Mouse (Mus musculus): Measurements from ENCODE around the gene 1110051M20Rik. TPM values are rescaled to one million over a fixed set of nuclear protein-coding genes. Genes with fewer than 3 reads are reported as not detected.
A peak's percentile ranks its signal among the peaks of the same experiment; 100 is the strongest.
"Not testable (repeated sequence)": the region's sequence is repeated elsewhere in the genome, so short reads cannot be mapped to it uniquely, and the experiment has no call there.

Gene 1110051M20Rik
- 98.0 and 98.6 TPM in 2 replicates for polyA plus RNA-seq (2014; fragmentation: Nextera tagmentation; extraction: Ambion mirVana)

- under 1% methylated on average over 19 of the region's 19 CpGs for WGBS
- no peaks in the 10 kb centered on the region for H3K27me3 ChIP-seq (ENCODE audit: control insufficient read depth, insufficient read depth, low read length)
- no peaks in the 10 kb centered on the region for H3K9me3 ChIP-seq (ENCODE audit: control insufficient read depth, low read length)
- peak within 1 kb of the TSS; percentile 69 for H3K4me3 ChIP-seq (ENCODE audit: low read depth, low read length)
- peak; percentile 97 for ATAC-seq (ENCODE audit: low FRiP score)
- H3K4me2 ChIP-seq: peak within 1 kb of the TSS; percentile 67
- H3K27ac ChIP-seq (ENCODE audit: low read depth, low read length): peak within 1 kb of the TSS; percentile 71
- peak within 1 kb of the TSS; percentile 71 for H3K9ac ChIP-seq (ENCODE audit: low read length)
- peak; percentile 98 for DNase-seq (ENCODE audit: low spot score, missing footprints)
- H3K36me3 ChIP-seq (ENCODE audit: control insufficient read depth, insufficient read depth, low read length): no peaks in the 10 kb centered on the region
- H3K4me1 ChIP-seq (ENCODE audit: control insufficient read depth, insufficient read depth, low read length): peaks cover 3% of the 10 kb centered on the region
Measured at GRCm38 (mm10) chr2:91444286-91444892, at the start of gene 1110051M20Rik. Gene 1110051M20Rik, minus strand, starts transcription at chr2:91444704.

GRCm38 (mm10) chr2:91493981-91494380, 49.5 kb upstream of the 1110051M20Rik start:
- no peaks in the 10 kb centered on the region for H3K4me1 ChIP-seq (ENCODE audit: control insufficient read depth, insufficient read depth, low read length)
- ATAC-seq (ENCODE audit: low FRiP score): no peak
- H3K4me3 ChIP-seq (ENCODE audit: low read depth, low read length): no peak overlapping the region
- peaks cover 31% of the 10 kb centered on the region for H3K36me3 ChIP-seq (ENCODE audit: control insufficient read depth, insufficient read depth, low read length)
- no peak overlapping the region for H3K9ac ChIP-seq (ENCODE audit: low read length)
- no peak for DNase-seq (ENCODE audit: low spot score, missing footprints)
- H3K27ac ChIP-seq (ENCODE audit: low read depth, low read length): no peak overlapping the region
- no peaks in the 10 kb centered on the region for H3K27me3 ChIP-seq (ENCODE audit: control insufficient read depth, insufficient read depth, low read length)
- no peaks in the 10 kb centered on the region for H3K9me3 ChIP-seq (ENCODE audit: control insufficient read depth, low read length)
- WGBS: 98% methylated on average over 9 of the region's 9 CpGs
- H3K4me2 ChIP-seq: no peak overlapping the region

- no peak overlapping the region for H3K9ac ChIP-seq (ENCODE audit: low read length)
- no peak overlapping the region for H3K4me2 ChIP-seq
- ATAC-seq (ENCODE audit: low FRiP score) (no peak), DNase-seq (ENCODE audit: low spot score, missing footprints) (no peak)
- peaks cover 35% of the 10 kb centered on the region for H3K36me3 ChIP-seq (ENCODE audit: control insufficient read depth, insufficient read depth, low read length)
- no peaks in the 10 kb centered on the region for H3K27me3 ChIP-seq (ENCODE audit: control insufficient read depth, insufficient read depth, low read length)
- H3K9me3 ChIP-seq (ENCODE audit: control insufficient read depth, low read length): no peaks in the 10 kb centered on the region
- WGBS: 93% methylated on average over 12 of the region's 12 CpGs
- no peak overlapping the region for H3K4me3 ChIP-seq (ENCODE audit: low read depth, low read length)
- no peak overlapping the region for H3K27ac ChIP-seq (ENCODE audit: low read depth, low read length)
- no peaks in the 10 kb centered on the region for H3K4me1 ChIP-seq (ENCODE audit: control insufficient read depth, insufficient read depth, low read length)
Measured at GRCm38 (mm10) chr2:91492071-91492635, 47.6 kb upstream of the 1110051M20Rik start.

GRCm38 (mm10) chr2:91487295-91487694, 42.8 kb upstream of the 1110051M20Rik start:
- H3K4me1 ChIP-seq (ENCODE audit: control insufficient read depth, insufficient read depth, low read length); H3K9me3 ChIP-seq (ENCODE audit: control insufficient read depth, low read length); DNase-seq (ENCODE audit: low spot score, missing footprints); H3K27ac ChIP-seq (ENCODE audit: low read depth, low read length); ATAC-seq (ENCODE audit: low FRiP score); H3K4me3 ChIP-seq (ENCODE audit: low read depth, low read length); H3K4me2 ChIP-seq; H3K27me3 ChIP-seq (ENCODE audit: control insufficient read depth, insufficient read depth, low read length); H3K9ac ChIP-seq (ENCODE audit: low read length): not testable (repeated sequence)
- 100% methylated on average over 1 of the region's 3 CpGs for WGBS
- H3K36me3 ChIP-seq (ENCODE audit: control insufficient read depth, insufficient read depth, low read length): peaks cover 16% of the 10 kb centered on the region

- ATAC-seq (ENCODE audit: low FRiP score) (no peak), DNase-seq (ENCODE audit: low spot score, missing footprints) (no peak)
- Histone ChIP-seq H3K27me3 (ENCODE audit: control insufficient read depth, insufficient read depth, low read length) (no peaks in the 10 kb centered on the region), H3K4me1 (ENCODE audit: control insufficient read depth, insufficient read depth, low read length) (no peaks in the 10 kb centered on the region), H3K4me2 (no peak overlapping the region), H3K36me3 (ENCODE audit: control insufficient read depth, insufficient read depth, low read length) (peaks cover 16% of the 10 kb centered on the region; the same call in 1 of the 2 replicates), H3K27ac (ENCODE audit: low read depth, low read length) (no peak overlapping the region), H3K4me3 (ENCODE audit: low read depth, low read length) (no peak overlapping the region), H3K9ac (ENCODE audit: low read length) (no peak overlapping the region), H3K9me3 (ENCODE audit: control insufficient read depth, low read length) (no peaks in the 10 kb centered on the region)
- 89% methylated on average over 6 of the region's 6 CpGs for WGBS
Measured at GRCm38 (mm10) chr2:91485256-91485655, 40.8 kb upstream of the 1110051M20Rik start.

- peaks cover 12% of the 10 kb centered on the region; the same call in 1 of the 2 replicates for H3K36me3 ChIP-seq (ENCODE audit: control insufficient read depth, insufficient read depth, low read length)
- no peak for DNase-seq (ENCODE audit: low spot score, missing footprints)
- H3K27ac ChIP-seq (ENCODE audit: low read depth, low read length): no peak overlapping the region
- ATAC-seq (ENCODE audit: low FRiP score): no peak
- no peaks in the 10 kb centered on the region for H3K9me3 ChIP-seq (ENCODE audit: control insufficient read depth, low read length)
- no peaks in the 10 kb centered on the region for H3K27me3 ChIP-seq (ENCODE audit: control insufficient read depth, insufficient read depth, low read length)
- no peak overlapping the region for H3K4me3 ChIP-seq (ENCODE audit: low read depth, low read length)
- H3K4me1 ChIP-seq (ENCODE audit: control insufficient read depth, insufficient read depth, low read length): no peaks in the 10 kb centered on the region
- 74% methylated on average over 4 of the region's 4 CpGs for WGBS
- H3K4me2 ChIP-seq: no peak overlapping the region
- H3K9ac ChIP-seq (ENCODE audit: low read length): no peak overlapping the region
Measured at GRCm38 (mm10) chr2:91484698-91485097, 40.2 kb upstream of the 1110051M20Rik start.

- H3K36me3 ChIP-seq (ENCODE audit: control insufficient read depth, insufficient read depth, low read length): peaks cover 17% of the 10 kb centered on the region
- no peak overlapping the region for H3K4me2 ChIP-seq
- no peaks in the 10 kb centered on the region for H3K9me3 ChIP-seq (ENCODE audit: control insufficient read depth, low read length)
- ATAC-seq (ENCODE audit: low FRiP score): peak; percentile 72
- H3K9ac ChIP-seq (ENCODE audit: low read length): no peak overlapping the region
- DNase-seq (ENCODE audit: low spot score, missing footprints): peak; percentile 94
- H3K27me3 ChIP-seq (ENCODE audit: control insufficient read depth, insufficient read depth, low read length): no peaks in the 10 kb centered on the region
- WGBS: 66% methylated on average over 6 of the region's 6 CpGs
- H3K27ac ChIP-seq (ENCODE audit: low read depth, low read length): no peak overlapping the region
- no peaks in the 10 kb centered on the region for H3K4me1 ChIP-seq (ENCODE audit: control insufficient read depth, insufficient read depth, low read length)
- H3K4me3 ChIP-seq (ENCODE audit: low read depth, low read length): no peak overlapping the region
Measured at GRCm38 (mm10) chr2:91480805-91481514, 36.5 kb upstream of the 1110051M20Rik start.

GRCm38 (mm10) chr2:91480399-91480801, 35.9 kb upstream of the 1110051M20Rik start:
- WGBS: 95% methylated on average over 9 of the region's 9 CpGs
- ATAC-seq (ENCODE audit: low FRiP score): no peak
- DNase-seq (ENCODE audit: low spot score, missing footprints): no peak
- H3K9me3 ChIP-seq (ENCODE audit: control insufficient read depth, low read length): no peaks in the 10 kb centered on the region
- no peak overlapping the region for H3K27ac ChIP-seq (ENCODE audit: low read depth, low read length)
- H3K4me2 ChIP-seq: no peak overlapping the region
- no peaks in the 10 kb centered on the region for H3K27me3 ChIP-seq (ENCODE audit: control insufficient read depth, insufficient read depth, low read length)
- no peak overlapping the region for H3K9ac ChIP-seq (ENCODE audit: low read length)
- H3K4me1 ChIP-seq (ENCODE audit: control insufficient read depth, insufficient read depth, low read length): no peaks in the 10 kb centered on the region
- no peak overlapping the region for H3K4me3 ChIP-seq (ENCODE audit: low read depth, low read length)
- H3K36me3 ChIP-seq (ENCODE audit: control insufficient read depth, insufficient read depth, low read length): peaks cover 17% of the 10 kb centered on the region

GRCm38 (mm10) chr2:91476841-91477240, 32.3 kb upstream of the 1110051M20Rik start:
- 87% methylated on average over 7 of the region's 7 CpGs for WGBS
- DNase-seq (ENCODE audit: low spot score, missing footprints) (no peak), ATAC-seq (ENCODE audit: low FRiP score) (no peak)
- Histone ChIP-seq H3K4me3 (ENCODE audit: low read depth, low read length) (no peak overlapping the region), H3K4me1 (ENCODE audit: control insufficient read depth, insufficient read depth, low read length) (no peaks in the 10 kb centered on the region), H3K9me3 (ENCODE audit: control insufficient read depth, low read length) (no peaks in the 10 kb centered on the region), H3K27me3 (ENCODE audit: control insufficient read depth, insufficient read depth, low read length) (no peaks in the 10 kb centered on the region), H3K4me2 (no peak overlapping the region), H3K27ac (ENCODE audit: low read depth, low read length) (no peak overlapping the region), H3K9ac (ENCODE audit: low read length) (no peak overlapping the region), H3K36me3 (ENCODE audit: control insufficient read depth, insufficient read depth, low read length) (peaks cover 22% of the 10 kb centered on the region)

Data from midbrain, embryonic 11.5 days (tissue).